In genomic region chr4:49596846-49597182, GRCm38 (mm10) we compare ENCODE assay signal across 8 mouse cellular contexts. TPM values are rescaled to one million over a fixed set of nuclear protein-coding genes. Genes with fewer than 3 reads are reported as not detected.
DNase-seq lines count a peak whose midpoint lies in the region; ATAC-seq and TF ChIP-seq lines count a peak whose summit lies in the region.

No protein-coding gene starts in this region.

- peak overlapping the region; percentile 85 for H3K9ac ChIP-seq in hindbrain, embryonic 12.5 days
- peak overlapping the region; percentile 80 for H3K9ac ChIP-seq in midbrain, embryonic 12.5 days (replicated peaks)

- intact Hi-C loops in heart, postnatal 25 days (cut with DNase I): loop anchor here (2.0 kb wide), 2 partner anchors 30 to 34 kb away; no protein-coding TSS in a partner anchor

- 0 out of 2 replicates have a peak, but pooled peaks cover 7% of the 10 kb centered on the region for H3K4me1 ChIP-seq in heart, embryonic 10.5 days
- peaks cover 6% of the 10 kb centered on the region; the same call in 1 of the 2 replicates for H3K4me1 ChIP-seq in spleen, adult 2 months (ENCODE audit: control insufficient read depth, insufficient read depth, insufficient read length)
- H3K4me1 ChIP-seq in hindbrain, embryonic 12.5 days: no peaks in the 10 kb centered on the region
- peaks cover 7% of the 10 kb centered on the region; the same call in 1 of the 2 replicates for H3K4me1 ChIP-seq in midbrain, embryonic 12.5 days

- peak overlapping the region; percentile 88 for H3K4me3 ChIP-seq in heart, embryonic 10.5 days
- H3K4me3 ChIP-seq in spleen, adult 2 months (ENCODE audit: extremely low read depth, insufficient read depth, insufficient read length): peak overlapping the region; percentile 49; the same call in 1 of the 2 replicates
- peak overlapping the region; percentile 84 for H3K4me3 ChIP-seq in hindbrain, embryonic 12.5 days
- peak overlapping the region; percentile 75 for H3K4me3 ChIP-seq in midbrain, embryonic 12.5 days

- ATAC-seq in hindbrain, embryonic 12.5 days (ENCODE audit: low FRiP score): no peak
- peak; percentile 46; the same call in 1 of the 2 replicates for ATAC-seq in midbrain, embryonic 12.5 days (ENCODE audit: low FRiP score, low read depth)

- DNase-seq in heart, embryonic 10.5 days (ENCODE audit: low spot score): no peak
- DNase-seq in heart, postnatal 25 days (ENCODE audit: low spot score): no peak
- no peak for DNase-seq in spleen, adult 2 months (ENCODE audit: low read depth in 1 of 2, low spot score in 2 of 2)
- no peak for DNase-seq in spleen, postnatal 10 days (ENCODE audit: low spot score in 2 of 2)
- DNase-seq in gastrocnemius, postnatal 4 days (ENCODE audit: low spot score in 2 of 2): no peak
- DNase-seq in spleen, adult 18-20 months: no peak

- TF ChIP-seq POLR2A in spleen, adult 2 months (IDR thresholded peaks at IDR 0.05; ENCODE audit: low read depth, low read length): no peak

- no peak for TF ChIP-seq CTCF in spleen, adult 2 months (IDR thresholded peaks at IDR 0.05; ENCODE audit: extremely low read depth, insufficient read depth, insufficient read length, insufficient replicate concordance)

- peak overlapping the region; percentile 85 for H3K4me2 ChIP-seq in hindbrain, embryonic 12.5 days (replicated peaks)
- peak overlapping the region; percentile 84 for H3K4me2 ChIP-seq in midbrain, embryonic 12.5 days (replicated peaks)

- H3K36me3 ChIP-seq in heart, embryonic 10.5 days: no peaks in the 10 kb centered on the region
- H3K36me3 ChIP-seq in spleen, adult 2 months (ENCODE audit: control insufficient read depth, insufficient read depth, low read length): no peaks in the 10 kb centered on the region
- no peaks in the 10 kb centered on the region for H3K36me3 ChIP-seq in hindbrain, embryonic 12.5 days
- no peaks in the 10 kb centered on the region for H3K36me3 ChIP-seq in midbrain, embryonic 12.5 days

- under 1% methylated on average over 20 of the region's 20 CpGs for WGBS in heart, embryonic 10.5 days
- 5% methylated on average over 20 of the region's 20 CpGs for WGBS in spleen, adult 2 months
- under 1% methylated on average over 20 of the region's 20 CpGs for WGBS in hindbrain, embryonic 12.5 days
- WGBS in midbrain, embryonic 12.5 days: under 1% methylated on average over 20 of the region's 20 CpGs

- no peaks in the 10 kb centered on the region for H3K9me3 ChIP-seq in heart, embryonic 10.5 days
- H3K9me3 ChIP-seq in hindbrain, embryonic 12.5 days (replicated peaks): no peaks in the 10 kb centered on the region
- no peaks in the 10 kb centered on the region for H3K9me3 ChIP-seq in midbrain, embryonic 12.5 days

- no peaks in the 10 kb centered on the region for H3K27me3 ChIP-seq in heart, embryonic 10.5 days (ENCODE audit: insufficient read depth, poor library complexity, severe bottlenecking)
- H3K27me3 ChIP-seq in spleen, adult 2 months (ENCODE audit: control insufficient read depth, insufficient read depth, low read length): peaks cover 10% of the 10 kb centered on the region
- H3K27me3 ChIP-seq in hindbrain, embryonic 12.5 days: no peaks in the 10 kb centered on the region
- H3K27me3 ChIP-seq in midbrain, embryonic 12.5 days: no peaks in the 10 kb centered on the region

- peak overlapping the region; percentile 95 for H3K27ac ChIP-seq in heart, embryonic 10.5 days
- no peak overlapping the region for H3K27ac ChIP-seq in spleen, adult 2 months (ENCODE audit: insufficient read depth, low read length)
- peak overlapping the region; percentile 88 for H3K27ac ChIP-seq in hindbrain, embryonic 12.5 days
- H3K27ac ChIP-seq in midbrain, embryonic 12.5 days (replicated peaks): peak overlapping the region; percentile 86

RNA-seq across cellular contexts. Expression of gene Tmem246, which starts 0.9 kb away (rescaled TPM):
- 35.8 and 49.8 TPM in 2 replicates for polyA plus RNA-seq in heart, embryonic 10.5 days (2016; fragmentation: Nextera tagmentation; extraction: Ambion mirVana)
- total RNA-seq in heart, postnatal 25 days (2021): 10 to 100 TPM; 49.3 to 51.8 TPM
- polyA plus RNA-seq in spleen, adult 2 months (2012; rRNA removed): 5.5 and 9.7 TPM in 2 replicates
- 31.0 and 33.3 TPM in 2 replicates for polyA plus RNA-seq in hindbrain, embryonic 12.5 days (2016; fragmentation: Nextera tagmentation; extraction: Ambion mirVana)
- 27.0 and 28.7 TPM in 2 replicates for polyA plus RNA-seq in midbrain, embryonic 12.5 days (2016; fragmentation: Nextera tagmentation; extraction: Ambion mirVana)
- 10 to 100 TPM; 33.6 to 39.7 TPM for total RNA-seq in gastrocnemius, postnatal 4 days (2021)

RNA-seq across cellular contexts. Expression of gene Rnf20, which starts 35.0 kb away (rescaled TPM):
- polyA plus RNA-seq in heart, embryonic 10.5 days (2016; fragmentation: Nextera tagmentation; extraction: Ambion mirVana): 26.4 and 32.8 TPM in 2 replicates
- 10 to 100 TPM; 36.2 to 36.3 TPM for total RNA-seq in heart, postnatal 25 days (2021)
- 16.6 and 19.5 TPM in 2 replicates for polyA plus RNA-seq in spleen, adult 2 months (2012; rRNA removed)
- 67.6 TPM in 2 replicates for polyA plus RNA-seq in hindbrain, embryonic 12.5 days (2016; fragmentation: Nextera tagmentation; extraction: Ambion mirVana)
- polyA plus RNA-seq in midbrain, embryonic 12.5 days (2016; fragmentation: Nextera tagmentation; extraction: Ambion mirVana): 68.2 and 70.5 TPM in 2 replicates
- total RNA-seq in gastrocnemius, postnatal 4 days (2021): 10 to 100 TPM; 43.4 to 49.7 TPM

RNA-seq across cellular contexts. Expression of gene Aldob, which starts 47.5 kb away (rescaled TPM):
- 0.74 TPM in 1 of 2 replicates, not detected in the other for polyA plus RNA-seq in heart, embryonic 10.5 days (2016; fragmentation: Nextera tagmentation; extraction: Ambion mirVana)
- total RNA-seq in heart, postnatal 25 days (2021): under 1 TPM in 1 of 2 experiments, not detected in 1; 0.14 TPM
- polyA plus RNA-seq in spleen, adult 2 months (2012; rRNA removed): 0.13 and 1.1 TPM in 2 replicates
- polyA plus RNA-seq in hindbrain, embryonic 12.5 days (2016; fragmentation: Nextera tagmentation; extraction: Ambion mirVana): 0.20 TPM in 1 of 2 replicates, not detected in the other
- polyA plus RNA-seq in midbrain, embryonic 12.5 days (2016; fragmentation: Nextera tagmentation; extraction: Ambion mirVana): 0.29 TPM in 1 of 2 replicates, not detected in the other
- total RNA-seq in gastrocnemius, postnatal 4 days (2021): 1 to 10 TPM in 1 of 2 experiments, under 1 TPM in 1; 0.44 to 4.6 TPM
